Mouse (Mus musculus) kidney, postnatal 0 days (tissue): ENCODE measurements around the gene Prok1. TPM values are rescaled to one million over a fixed set of nuclear protein-coding genes. Genes with fewer than 3 reads are reported as not detected.
A peak's percentile ranks its signal among the peaks of the same experiment; 100 is the strongest.

Experiments
- ATAC-seq: fragments of 200-750 bp; cut with Nextera tagmentation; replicated peaks from 2 replicates; pipeline ENCODE4 v1.8.0; 2017; ENCODE audit warnings: low read depth, moderate number of reproducible peaks, moderate TSS enrichment, moderate library complexity; ENCODE audit not compliant: low FRiP score
- DNase-seq: peaks from one replicate; pipeline ENCODE4 v3.0.0-alpha.2; 2016; ENCODE audit warnings: low spot score
- H3K27ac ChIP-seq: fragments of 300-500 bp; sonication (generic); 2 replicates; pipeline ENCODE4 v1.5.1; 2014; ENCODE audit warnings: mild to moderate bottlenecking
- H3K27me3 ChIP-seq: fragments of 300-500 bp; sonication (generic); 2 replicates; pipeline ENCODE4 v1.6.1; 2014; ENCODE audit warnings: low read length, mixed read lengths; ENCODE audit not compliant: insufficient read depth
- H3K36me3 ChIP-seq: fragments of 300-500 bp; sonication (generic); 2 replicates; pipeline ENCODE4 v1.6.1; 2014; ENCODE audit warnings: low read length, mixed read lengths; ENCODE audit not compliant: insufficient read depth
- H3K4me1 ChIP-seq: fragments of 300-500 bp; sonication (generic); replicated peaks from 2 replicates; pipeline ENCODE4 v1.6.1; 2014; ENCODE audit warnings: antibody characterized with exemption, low read length, mixed read lengths; ENCODE audit not compliant: insufficient read depth
- H3K4me2 ChIP-seq: fragments of 300-500 bp; sonication (generic); 2 replicates; pipeline ENCODE4 v1.6.1; 2014; ENCODE audit warnings: mild to moderate bottlenecking, low read length, moderate library complexity, mixed read lengths
- H3K4me3 ChIP-seq: fragments of 300-500 bp; sonication (generic); replicated peaks from 2 replicates; pipeline ENCODE4 v1.5.1; 2014; ENCODE audit warnings: low read depth, low read length
- H3K9ac ChIP-seq: fragments of 300-500 bp; sonication (generic); 2 replicates; pipeline ENCODE4 v1.6.1; 2014; ENCODE audit warnings: low read depth, low read length
- H3K9me3 ChIP-seq: fragments of 300-500 bp; sonication (generic); replicated peaks from 2 replicates; pipeline ENCODE4 v1.6.1; 2016; ENCODE audit warnings: low read length, inconsistent platforms, mixed read lengths
- CTCF ChIP-seq: IDR thresholded peaks from 2 replicates; pipeline ENCODE4 v1.5.1; 2016; ENCODE audit warnings: antibody characterized with exemption, low read depth, mild to moderate bottlenecking, moderate library complexity
- WGBS: fragments of 180-500 bp; shearing (Covaris S2); extraction: QIAGEN DNeasy Blood & Tissue Kit; methylation state at CpG from one replicate; pipeline ENCODE4 v1.1.7; 2014; 5-methylcytosine and 5-hydroxymethylcytosine counted together
- polyA plus RNA-seq: library from polyadenylated mRNA; unstranded; fragments of >200 nt; fragmentation: Nextera tagmentation; extraction: Ambion mirVana; gene quantifications from 2 replicates; pipeline ENCODE4 v1.2.1, GENCODE M21; 2015

Gene Prok1
- polyA plus RNA-seq, 1 experiment from 2014 or later: 0.09 TPM

DNA sequence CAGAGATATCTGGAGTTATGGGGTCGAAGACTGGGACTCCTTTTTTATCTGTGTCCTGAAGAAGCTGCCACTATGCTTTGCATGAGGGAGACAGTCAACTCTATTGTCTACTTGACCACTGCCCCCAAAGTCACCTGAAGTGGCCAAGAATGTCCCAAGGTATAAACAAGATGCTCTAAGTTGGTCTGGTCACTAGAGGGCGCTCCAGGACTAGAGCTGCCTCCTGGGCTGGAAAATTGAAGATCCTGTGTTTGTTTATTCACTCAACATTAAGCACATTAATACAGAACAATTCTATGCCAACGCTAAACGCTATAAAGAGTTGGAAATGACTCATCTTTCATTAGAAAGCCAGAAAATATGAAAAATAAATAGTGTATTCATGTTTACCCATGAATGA, 33.5 kb downstream of the Prok1 start:
- ATAC-seq (no peak), DNase-seq (peak; percentile 87)
- Histone ChIP-seq H3K27me3 (no peaks in the 10 kb centered on the region), H3K4me1 (no peaks in the 10 kb centered on the region), H3K4me2 (no peak overlapping the region), H3K4me3 (no peak overlapping the region), H3K9ac (no peak overlapping the region), H3K36me3 (no peaks in the 10 kb centered on the region), H3K9me3 (no peaks in the 10 kb centered on the region), H3K27ac (no peak overlapping the region)
- TF ChIP-seq CTCF: peak; percentile 88
- 11% methylated on average over 4 of the region's 4 CpGs for WGBS

DNA sequence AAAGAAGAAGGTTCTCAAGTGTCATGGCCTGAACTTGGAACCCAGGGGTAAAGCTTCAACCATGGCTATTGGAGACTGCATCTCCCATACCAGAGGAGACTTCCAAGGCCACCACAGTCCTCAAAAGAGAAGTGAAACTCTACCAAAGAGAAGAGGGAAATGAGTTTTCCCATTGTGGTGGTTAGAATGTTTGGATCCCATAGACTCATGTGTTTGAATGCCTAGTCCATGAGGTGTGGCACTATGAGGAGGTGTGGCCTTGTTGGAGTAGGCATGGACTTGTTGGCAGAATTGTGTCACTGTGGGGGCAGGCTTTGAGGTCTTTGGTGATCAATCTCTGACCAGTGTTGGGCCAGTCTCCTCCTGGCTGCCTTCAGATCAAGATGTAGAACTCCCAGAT, 34.3 kb downstream of the Prok1 start:
- Histone ChIP-seq H3K4me2 (no peak overlapping the region), H3K36me3 (no peaks in the 10 kb centered on the region), H3K27ac (no peak overlapping the region), H3K4me3 (no peak overlapping the region), H3K9ac (no peak overlapping the region), H3K4me1 (no peaks in the 10 kb centered on the region), H3K9me3 (no peaks in the 10 kb centered on the region), H3K27me3 (no peaks in the 10 kb centered on the region)
- ATAC-seq: no peak
- no peak for TF ChIP-seq CTCF
- no peak for DNase-seq

GRCm38 (mm10) chr3:107204413-107204812, 35.1 kb downstream of the Prok1 start:
- Histone ChIP-seq H3K9ac (no peak overlapping the region), H3K36me3 (no peaks in the 10 kb centered on the region), H3K4me2 (no peak overlapping the region), H3K9me3 (no peaks in the 10 kb centered on the region), H3K27me3 (no peaks in the 10 kb centered on the region), H3K4me3 (no peak overlapping the region), H3K27ac (no peak overlapping the region), H3K4me1 (no peaks in the 10 kb centered on the region)
- 93% methylated on average over 3 of the region's 3 CpGs for WGBS
- no peak for DNase-seq
- no peak for ATAC-seq
- no peak for TF ChIP-seq CTCF

DNA sequence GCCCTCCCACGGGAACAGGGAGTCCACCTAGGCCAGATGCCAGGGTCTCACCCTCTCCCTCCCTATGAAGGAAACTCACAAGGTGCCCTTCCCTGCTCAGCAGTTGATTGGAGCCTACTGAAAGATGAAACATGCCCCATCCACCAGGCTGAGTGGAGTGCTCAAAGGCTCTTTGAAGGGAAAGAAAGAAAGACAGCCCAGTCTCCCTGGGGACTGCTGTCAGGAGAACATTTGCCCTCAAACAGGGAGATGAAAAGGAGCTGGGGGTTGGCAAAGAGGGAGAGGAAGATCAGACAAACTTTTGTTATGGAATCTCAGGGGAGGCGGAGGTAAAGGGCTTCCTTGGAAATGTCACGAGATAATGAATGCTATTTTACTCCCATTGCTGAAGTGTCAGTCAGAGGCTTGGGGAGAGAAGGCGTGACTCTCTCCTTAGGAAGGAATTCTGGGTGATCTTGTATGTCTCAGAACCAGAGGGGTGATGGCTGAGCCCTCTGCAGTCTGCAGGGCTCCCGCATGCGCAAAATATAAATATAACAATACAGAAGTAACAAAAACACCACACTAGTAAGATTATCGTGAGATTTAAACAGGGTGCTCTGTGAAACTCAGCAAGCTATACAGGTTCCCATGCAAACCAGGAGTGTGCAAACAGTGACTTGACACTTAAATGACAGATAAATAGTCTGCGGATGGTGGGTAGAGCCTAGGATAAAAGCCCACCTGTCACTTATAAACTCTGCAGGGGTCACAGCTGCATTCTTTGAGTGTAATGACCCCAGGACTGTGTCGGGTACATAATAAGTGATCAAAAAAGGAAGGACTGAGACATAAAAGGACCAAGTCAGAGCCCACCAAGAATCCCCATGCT, 38.0 kb downstream of the Prok1 start:
- no peak overlapping the region for H3K27ac ChIP-seq
- no peak for TF ChIP-seq CTCF
- H3K9me3 ChIP-seq: no peaks in the 10 kb centered on the region
- ATAC-seq (no peak), DNase-seq (no peak)
- 23% methylated on average over 9 of the region's 9 CpGs for WGBS
- no peak overlapping the region for H3K4me3 ChIP-seq
- no peaks in the 10 kb centered on the region for H3K27me3 ChIP-seq
- no peaks in the 10 kb centered on the region for H3K4me1 ChIP-seq
- H3K36me3 ChIP-seq: no peaks in the 10 kb centered on the region
- no peak overlapping the region for H3K9ac ChIP-seq
- H3K4me2 ChIP-seq: no peak overlapping the region

GRCm38 (mm10) chr3:107188226-107188899, 51.1 kb downstream of the Prok1 start:
- H3K27me3 ChIP-seq: no peaks in the 10 kb centered on the region
- peak; percentile 73 for TF ChIP-seq CTCF
- no peaks in the 10 kb centered on the region for H3K4me1 ChIP-seq
- WGBS: 42% methylated on average over 6 of the region's 6 CpGs
- no peak overlapping the region for H3K4me2 ChIP-seq
- no peaks in the 10 kb centered on the region for H3K9me3 ChIP-seq
- no peak overlapping the region for H3K4me3 ChIP-seq
- H3K36me3 ChIP-seq: no peaks in the 10 kb centered on the region
- no peak overlapping the region for H3K9ac ChIP-seq
- DNase-seq (peak; percentile 59), ATAC-seq (no peak)
- H3K27ac ChIP-seq: no peak overlapping the region

- H3K9me3 ChIP-seq: no peaks in the 10 kb centered on the region
- H3K27ac ChIP-seq: no peak overlapping the region
- no peak overlapping the region for H3K4me2 ChIP-seq
- no peak for DNase-seq
- no peaks in the 10 kb centered on the region for H3K36me3 ChIP-seq
- no peak for ATAC-seq
- H3K27me3 ChIP-seq: no peaks in the 10 kb centered on the region
- H3K9ac ChIP-seq: no peak overlapping the region
- H3K4me1 ChIP-seq: no peaks in the 10 kb centered on the region
- WGBS: 82% methylated on average over 4 of the region's 4 CpGs
- TF ChIP-seq CTCF: no peak
- H3K4me3 ChIP-seq: no peak overlapping the region
These were observed 52.5 kb downstream of the Prok1 start for GRCm38 (mm10) chr3:107187022-107187421.
